In the genomic region with DNA sequence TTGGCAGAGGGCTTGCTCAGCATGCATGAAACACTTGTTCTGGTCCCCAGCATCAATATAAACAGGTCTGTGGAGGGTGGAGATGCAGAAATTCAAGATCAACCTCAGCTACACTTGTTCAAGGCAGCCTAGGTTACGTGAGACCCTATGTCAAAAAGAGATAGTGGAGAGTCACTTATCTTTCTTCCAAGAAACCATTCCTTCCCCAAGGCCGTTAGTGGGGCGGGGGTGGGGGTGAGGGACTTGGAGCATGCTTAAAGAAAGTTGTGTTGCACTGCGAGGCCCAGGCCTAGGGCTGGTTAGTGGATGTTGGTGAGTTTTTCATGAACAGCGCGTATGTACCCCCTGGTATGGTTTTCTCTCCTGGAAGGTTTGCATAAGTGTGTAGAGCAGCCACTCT, we compare ENCODE assay signal across 18 mouse cellular contexts.
DNase-seq lines count a peak whose midpoint lies in the region; ATAC-seq and TF ChIP-seq lines count a peak whose summit lies in the region.
"Had no signal": no experiment of that assay in that cellular context is flagged by ENCODE, and none has a peak within 500 bp of the region (broad histone marks: within the 10 kb centered on the region; RNA-seq: fewer than 3 reads in every experiment).

No protein-coding gene starts in this region.

- TF ChIP-seq CTCF in G1E (IDR thresholded peaks at IDR 0.05; ENCODE audit: low read depth, low read length), result no peak

- H3K27ac ChIP-seq in liver, embryonic 13.5 days, result peak overlapping the region; percentile 58; the same call in 1 of the 2 replicates
- H3K27ac ChIP-seq: embryonic facial prominence, embryonic 10.5 days; forebrain, embryonic 13.5 days; heart, embryonic 10.5 days; heart, embryonic 15.5 days; hindbrain, embryonic 10.5 days; hindbrain, embryonic 14.5 days had no signal

- H3K36me3 ChIP-seq in G1E (replicated peaks), result no peaks in the 10 kb centered on the region
- H3K36me3 ChIP-seq in liver, embryonic 13.5 days, result no peaks in the 10 kb centered on the region
- H3K36me3 ChIP-seq: embryonic facial prominence, embryonic 10.5 days; heart, embryonic 10.5 days; heart, embryonic 15.5 days; hindbrain, embryonic 10.5 days had no signal

- ATAC-seq in G1E (ENCODE audit: extremely low read depth, insufficient number of reproducible peaks, low FRiP score, poor library complexity, severe bottlenecking), result peak; percentile 50
- peak; percentile 86 for ATAC-seq in liver, embryonic 13.5 days (ENCODE audit: low read depth)
- ATAC-seq in megakaryocyte progenitor cell, adult 5-6 weeks (replicated peaks; ENCODE audit: poor library complexity), result peak; percentile 52
- ATAC-seq: forebrain, embryonic 13.5 days had no signal

- H3K4me1 ChIP-seq in G1E (ENCODE audit: insufficient read depth, low read depth, low read length), result peaks cover 48% of the 10 kb centered on the region
- H3K4me1 ChIP-seq in liver, embryonic 13.5 days (replicated peaks), result peaks cover 23% of the 10 kb centered on the region
- H3K4me1 ChIP-seq: embryonic facial prominence, embryonic 10.5 days; heart, embryonic 10.5 days; heart, embryonic 15.5 days; hindbrain, embryonic 10.5 days had no signal

- 30% methylated on average over 6 of the region's 6 CpGs for WGBS in liver, embryonic 13.5 days (ENCODE audit: insufficient replicate concordance)

- no peaks in the 10 kb centered on the region for H3K27me3 ChIP-seq in G1E (ENCODE audit: insufficient read depth, low read length)
- H3K27me3 ChIP-seq in liver, embryonic 13.5 days, result no peaks in the 10 kb centered on the region
- H3K27me3 ChIP-seq: CH12.LX; heart, embryonic 15.5 days had no signal

- DNase-seq in G1E (ENCODE audit: low spot score), result peak; percentile 64
- peak; percentile 34 for DNase-seq in c-Kit-positive CD71-positive TER-119-negative erythroid progenitor cells, embryonic 14.5 days (ENCODE audit: low read depth)
- DNase-seq in liver, embryonic 13.5 days, result no peak
- no peak for DNase-seq in cerebellum, adult 9-11 months
- DNase-seq in kidney, postnatal 10 days, result no peak
- DNase-seq in frontal cortex, postnatal 36 days (ENCODE audit: low spot score in 2 of 2), result no peak
- DNase-seq: adrenal gland, postnatal 10 days; cerebellum, adult 18-20 months; cerebellum, postnatal 10 days; gastrocnemius, postnatal 36 days had no signal

- H3K9ac ChIP-seq in liver, embryonic 13.5 days, result no peak overlapping the region
- H3K9ac ChIP-seq: forebrain, embryonic 13.5 days; heart, embryonic 15.5 days; hindbrain, embryonic 14.5 days had no signal

- no peaks in the 10 kb centered on the region for H3K9me3 ChIP-seq in G1E (replicated peaks)
- no peaks in the 10 kb centered on the region for H3K9me3 ChIP-seq in liver, embryonic 13.5 days (replicated peaks)
- H3K9me3 ChIP-seq: embryonic facial prominence, embryonic 10.5 days; forebrain, embryonic 13.5 days; heart, embryonic 10.5 days; heart, embryonic 15.5 days; hindbrain, embryonic 10.5 days had no signal

- H3K4me3 ChIP-seq in G1E (ENCODE audit: low read depth, low read length), result peak overlapping the region; percentile 44; the same call in 1 of the 2 replicates
- no peak overlapping the region for H3K4me3 ChIP-seq in liver, embryonic 13.5 days (replicated peaks)
- H3K4me3 ChIP-seq: embryonic facial prominence, embryonic 10.5 days; forebrain, embryonic 13.5 days; heart, embryonic 10.5 days; heart, embryonic 15.5 days; hindbrain, embryonic 10.5 days had no signal

- peak overlapping the region; percentile 14; the same call in 1 of the 2 replicates for H3K4me2 ChIP-seq in liver, embryonic 13.5 days
- H3K4me2 ChIP-seq: forebrain, embryonic 13.5 days; heart, embryonic 15.5 days; hindbrain, embryonic 14.5 days had no signal

Comparison
In these comparisons a context has a peak if more than half of its experiments do, and no peak if none do; other contexts are left out.
1. DNase-seq: peak in G1E (single experiment) and c-Kit-positive CD71-positive TER-119-negative erythroid progenitor cells, embryonic 14.5 days (single experiment); none in liver, embryonic 13.5 days (single experiment), cerebellum, adult 9-11 months (single experiment), kidney, postnatal 10 days (single experiment) and frontal cortex, postnatal 36 days (0 of 2).
2. Peak in every context shown above with its lines, with median percentiles within 50 percentile points of each other: ATAC-seq.